Mouse (Mus musculus) CH12.LX (cell line): Measurements from ENCODE around the gene Smug1.

Source experiments
- BHLHE40 ChIP-seq: IDR thresholded peaks from 2 replicates; pipeline ENCODE4 v1.6.1; 2011; ENCODE audit warnings: mild to moderate bottlenecking, low read depth, low read length, improper control_type of control experiment
- CTCF ChIP-seq, 2 experiments: IDR thresholded peaks in 1 of 2; conservative IDR thresholded peaks in 1 of 2; 2 replicates each; pipeline ENCODE4 v1.5.1; 2011 to 2012; ENCODE audit warnings: low read depth in 2 of 2, low read length in 2 of 2, improper control_type of control experiment in 1 of 2, inconsistent platforms in 1 of 2, mild to moderate bottlenecking in 1 of 2, moderate library complexity in 1 of 2
- ELF1 ChIP-seq: IDR thresholded peaks from 2 replicates; pipeline ENCODE4 v1.6.1; 2014; ENCODE audit warnings: low read depth, mild to moderate bottlenecking, inconsistent platforms, low read length, improper control_type of control experiment
- EP300 ChIP-seq: IDR thresholded peaks from 2 replicates; pipeline ENCODE4 v1.6.1; 2011; ENCODE audit warnings: low read length, improper control_type of control experiment
- MEF2A ChIP-seq: IDR thresholded peaks from 2 replicates; pipeline ENCODE4 v1.6.1; 2014; ENCODE audit warnings: low read depth, mild to moderate bottlenecking, inconsistent platforms, low read length, improper control_type of control experiment, borderline replicate concordance
- MXI1 ChIP-seq: IDR thresholded peaks from 2 replicates; pipeline ENCODE4 v1.6.1; 2011; ENCODE audit warnings: mild to moderate bottlenecking, low read depth, low read length, improper control_type of control experiment
- NELFE ChIP-seq: IDR thresholded peaks from 2 replicates; pipeline ENCODE4 v1.6.1; 2011; ENCODE audit warnings: low read depth, low read length, improper control_type of control experiment
- POLR2A ChIP-seq: IDR thresholded peaks from 2 replicates; pipeline ENCODE4 v1.6.1; 2011; ENCODE audit warnings: low read depth, mild to moderate bottlenecking, improper control_type of control experiment, low read length
- POLR2AphosphoS2 ChIP-seq: IDR thresholded peaks from 2 replicates; pipeline ENCODE4 v1.6.1; 2011; ENCODE audit warnings: low read depth, low read length, improper control_type of control experiment
- SIN3A ChIP-seq: IDR thresholded peaks from 2 replicates; pipeline ENCODE4 v1.6.1; 2012; ENCODE audit warnings: low read length, improper control_type of control experiment, inconsistent platforms
- TBP ChIP-seq: conservative IDR thresholded peaks from 2 replicates; pipeline ENCODE4 v1.6.1; 2011; ENCODE audit warnings: low read depth, low read length, improper control_type of control experiment
- USF1 ChIP-seq: IDR thresholded peaks from 2 replicates; pipeline ENCODE4 v1.6.1; 2014; ENCODE audit warnings: low read depth, mild to moderate bottlenecking, inconsistent platforms, low read length, improper control_type of control experiment
- ZNF384 ChIP-seq: IDR thresholded peaks from 2 replicates; pipeline ENCODE4 v1.6.1; 2012; ENCODE audit warnings: low read depth, low read length, improper control_type of control experiment, inconsistent platforms

- no peak for TF ChIP-seq MEF2A
- TF ChIP-seq USF1: no peak
- no peak for TF ChIP-seq CTCF (conservative IDR thresholded peaks at IDR 0.05 in 1 of 2, IDR thresholded peaks at IDR 0.05 in 1 of 2; ENCODE audit: low read depth in 2 of 2, low read length in 2 of 2)
- TF ChIP-seq POLR2A: no peak
- no peak for TF ChIP-seq NELFE
- TF ChIP-seq EP300: no peak
- no peak for TF ChIP-seq BHLHE40
- no peak for TF ChIP-seq ELF1
- no peak for TF ChIP-seq ZNF384
- no peak for TF ChIP-seq SIN3A
- no peak for TF ChIP-seq TBP
- TF ChIP-seq POLR2AphosphoS2: no peak
- no peak for TF ChIP-seq MXI1
These were observed 2.9 kb upstream of the Smug1 start for GRCm38 (mm10) chr15:103169612-103170315.
